Mouse (Mus musculus): ENCODE data around the gene Gabarap. TPM values are rescaled to one million over a fixed set of nuclear protein-coding genes. Genes with fewer than 3 reads are reported as not detected.

The Gabarap gene
- polyA plus RNA-seq, 1 experiment from 2014 or later: 262 TPM

- H3K4me2 ChIP-seq: no peak overlapping the region
- no peaks in the 10 kb centered on the region for H3K9me3 ChIP-seq (replicated peaks)
- peaks cover 26% of the 10 kb centered on the region for H3K4me1 ChIP-seq (replicated peaks)
- ATAC-seq (ENCODE audit: insufficient read depth): no peak
- H3K27ac ChIP-seq (replicated peaks): no peak overlapping the region
- no peak overlapping the region for H3K4me3 ChIP-seq (replicated peaks)
- H3K36me3 ChIP-seq (replicated peaks): no peaks in the 10 kb centered on the region
- 87% methylated on average over 11 of the region's 11 CpGs for WGBS (ENCODE audit: insufficient replicate concordance)
- H3K27me3 ChIP-seq: peaks cover 34% of the 10 kb centered on the region
- H3K9ac ChIP-seq: no peak overlapping the region
These were observed 40.4 kb downstream of the Gabarap start for GRCm38 (mm10) chr11:70031321-70031670.

- Histone ChIP-seq H3K27ac (replicated peaks) (no peak overlapping the region), H3K9ac (no peak overlapping the region), H3K4me3 (replicated peaks) (no peak overlapping the region), H3K27me3 (no peaks in the 10 kb centered on the region), H3K4me1 (replicated peaks) (no peaks in the 10 kb centered on the region), H3K4me2 (no peak overlapping the region), H3K36me3 (replicated peaks) (no peaks in the 10 kb centered on the region), H3K9me3 (replicated peaks) (no peaks in the 10 kb centered on the region)
- 49% methylated on average over 7 of the region's 7 CpGs for WGBS (ENCODE audit: insufficient replicate concordance)
- no peak for ATAC-seq (ENCODE audit: insufficient read depth)
These were observed 47.2 kb downstream of the Gabarap start for GRCm38 (mm10) chr11:70038174-70038573.

GRCm38 (mm10) chr11:70039631-70040030 lies 48.7 kb downstream of the Gabarap start:
- H3K9me3 ChIP-seq (replicated peaks): no peaks in the 10 kb centered on the region
- H3K4me3 ChIP-seq (replicated peaks): no peak overlapping the region
- no peaks in the 10 kb centered on the region for H3K27me3 ChIP-seq
- WGBS (ENCODE audit: insufficient replicate concordance): 76% methylated on average over 10 of the region's 10 CpGs
- H3K36me3 ChIP-seq (replicated peaks): no peaks in the 10 kb centered on the region
- H3K27ac ChIP-seq (replicated peaks): no peak overlapping the region
- no peaks in the 10 kb centered on the region for H3K4me1 ChIP-seq (replicated peaks)
- H3K4me2 ChIP-seq: no peak overlapping the region
- no peak for ATAC-seq (ENCODE audit: insufficient read depth)
- H3K9ac ChIP-seq: no peak overlapping the region

GRCm38 (mm10) chr11:70040184-70040583 lies 49.2 kb downstream of the Gabarap start:
- no peaks in the 10 kb centered on the region for H3K4me1 ChIP-seq (replicated peaks)
- no peaks in the 10 kb centered on the region for H3K9me3 ChIP-seq (replicated peaks)
- no peak overlapping the region for H3K27ac ChIP-seq (replicated peaks)
- ATAC-seq (ENCODE audit: insufficient read depth): no peak
- H3K4me2 ChIP-seq: no peak overlapping the region
- H3K27me3 ChIP-seq: no peaks in the 10 kb centered on the region
- no peak overlapping the region for H3K4me3 ChIP-seq (replicated peaks)
- no peaks in the 10 kb centered on the region for H3K36me3 ChIP-seq (replicated peaks)
- H3K9ac ChIP-seq: no peak overlapping the region
- 58% methylated on average over 7 of the region's 7 CpGs for WGBS (ENCODE audit: insufficient replicate concordance)

- no peak for ATAC-seq (ENCODE audit: insufficient read depth)
- Histone ChIP-seq H3K36me3 (replicated peaks) (no peaks in the 10 kb centered on the region), H3K4me2 (no peak overlapping the region), H3K9me3 (replicated peaks) (no peaks in the 10 kb centered on the region), H3K4me1 (replicated peaks) (no peaks in the 10 kb centered on the region), H3K27me3 (no peaks in the 10 kb centered on the region), H3K27ac (replicated peaks) (no peak overlapping the region), H3K9ac (no peak overlapping the region), H3K4me3 (replicated peaks) (no peak overlapping the region)
- 80% methylated on average over 23 of the region's 23 CpGs for WGBS (ENCODE audit: insufficient replicate concordance)
These were observed 51.6 kb downstream of the Gabarap start for GRCm38 (mm10) chr11:70042309-70043085.

GRCm38 (mm10) chr11:70043665-70044064 lies 52.7 kb downstream of the Gabarap start:
- H3K4me2 ChIP-seq: no peak overlapping the region
- H3K36me3 ChIP-seq (replicated peaks): no peaks in the 10 kb centered on the region
- H3K27ac ChIP-seq (replicated peaks): no peak overlapping the region
- no peak overlapping the region for H3K9ac ChIP-seq
- H3K9me3 ChIP-seq (replicated peaks): no peaks in the 10 kb centered on the region
- H3K27me3 ChIP-seq: no peaks in the 10 kb centered on the region
- no peaks in the 10 kb centered on the region for H3K4me1 ChIP-seq (replicated peaks)
- WGBS (ENCODE audit: insufficient replicate concordance): 84% methylated on average over 7 of the region's 7 CpGs
- no peak for ATAC-seq (ENCODE audit: insufficient read depth)
- no peak overlapping the region for H3K4me3 ChIP-seq (replicated peaks)

MicroRNAs encoded within 50 kb of the gene (microRNA counts, 519-probe panel; counts per million panel counts)
- not detected for microRNA mmu-miR-324-3p
- 2,943 counts per million, percentile 59 among the panel's probes with 10 or more counts for microRNA mmu-miR-324-5p

Small RNA genes within 50 kb of the gene (microRNA-seq; reads per million reads assigned to microRNA genes)
- not detected for gene Gm44349
- gene Mir324: 2,107 reads per million, percentile 83 among the genes with 10 or more reads in this experiment

Other genes starting within 250 kb of the Gabarap start
- gene Polr2a, start 232.5 kb upstream of the Gabarap start, polyA plus RNA-seq (2015; fragmentation: Nextera tagmentation; extraction: Ambion mirVana): 10.2 and 10.4 TPM in 2 replicates
- gene Slc35g3, start 229.2 kb upstream of the Gabarap start, polyA plus RNA-seq (2015; fragmentation: Nextera tagmentation; extraction: Ambion mirVana): not detected in 2 replicates
- gene Zbtb4, start 225.2 kb upstream of the Gabarap start, polyA plus RNA-seq (2015; fragmentation: Nextera tagmentation; extraction: Ambion mirVana): 0.43 and 0.92 TPM in 2 replicates
- 0.84 and 1.3 TPM in 2 replicates for gene Chrnb1, start 195.2 kb upstream of the Gabarap start, polyA plus RNA-seq (2015; fragmentation: Nextera tagmentation; extraction: Ambion mirVana)
- gene Fgf11, start 189.3 kb upstream of the Gabarap start, polyA plus RNA-seq (2015; fragmentation: Nextera tagmentation; extraction: Ambion mirVana): 0.16 and 0.18 TPM in 2 replicates
- 0.69 and 0.94 TPM in 2 replicates for gene Tmem102, start 185.5 kb upstream of the Gabarap start, polyA plus RNA-seq (2015; fragmentation: Nextera tagmentation; extraction: Ambion mirVana)
- not detected in 2 replicates for gene Gm39566, start 175.8 kb upstream of the Gabarap start, polyA plus RNA-seq (2015; fragmentation: Nextera tagmentation; extraction: Ambion mirVana)
- gene Spem2, start 172.7 kb upstream of the Gabarap start, polyA plus RNA-seq (2015; fragmentation: Nextera tagmentation; extraction: Ambion mirVana): not detected in 2 replicates
- gene Spem1, start 169.0 kb upstream of the Gabarap start, polyA plus RNA-seq (2015; fragmentation: Nextera tagmentation; extraction: Ambion mirVana): not detected in 2 replicates
- gene Nlgn2, start 153.4 kb upstream of the Gabarap start, polyA plus RNA-seq (2015; fragmentation: Nextera tagmentation; extraction: Ambion mirVana): 0.54 and 0.64 TPM in 2 replicates
- 336 and 387 TPM in 2 replicates for gene Tmem256, start 152.6 kb upstream of the Gabarap start, polyA plus RNA-seq (2015; fragmentation: Nextera tagmentation; extraction: Ambion mirVana)
- gene Plscr3, start 144.8 kb upstream of the Gabarap start, polyA plus RNA-seq (2015; fragmentation: Nextera tagmentation; extraction: Ambion mirVana): 26.1 and 28.0 TPM in 2 replicates
- 0.60 and 0.62 TPM in 2 replicates for gene Tnk1, start 132.4 kb upstream of the Gabarap start, polyA plus RNA-seq (2015; fragmentation: Nextera tagmentation; extraction: Ambion mirVana)
- gene Tmem95, start 113.1 kb upstream of the Gabarap start, polyA plus RNA-seq (2015; fragmentation: Nextera tagmentation; extraction: Ambion mirVana): not detected in 2 replicates
- gene Kctd11, start 109.7 kb upstream of the Gabarap start, polyA plus RNA-seq (2015; fragmentation: Nextera tagmentation; extraction: Ambion mirVana): 1.2 and 1.4 TPM in 2 replicates
- gene Acap1, start 95.6 kb upstream of the Gabarap start, polyA plus RNA-seq (2015; fragmentation: Nextera tagmentation; extraction: Ambion mirVana): 5.9 and 7.2 TPM in 2 replicates
- gene 2810408A11Rik, start 90.2 kb upstream of the Gabarap start, polyA plus RNA-seq (2015; fragmentation: Nextera tagmentation; extraction: Ambion mirVana): 0.89 and 1.0 TPM in 2 replicates
- gene Neurl4, start 90.1 kb upstream of the Gabarap start, polyA plus RNA-seq (2015; fragmentation: Nextera tagmentation; extraction: Ambion mirVana): 2.7 and 3.1 TPM in 2 replicates
- 90.6 and 98.4 TPM in 2 replicates for gene Gps2, start 77.3 kb upstream of the Gabarap start, polyA plus RNA-seq (2015; fragmentation: Nextera tagmentation; extraction: Ambion mirVana)
- gene Eif5a, start 69.2 kb upstream of the Gabarap start, polyA plus RNA-seq (2015; fragmentation: Nextera tagmentation; extraction: Ambion mirVana): 1,245 and 1,257 TPM in 2 replicates
- not detected in 2 replicates for gene Ybx2, start 55.3 kb upstream of the Gabarap start, polyA plus RNA-seq (2015; fragmentation: Nextera tagmentation; extraction: Ambion mirVana)
- gene Slc2a4, start 43.0 kb upstream of the Gabarap start, polyA plus RNA-seq (2015; fragmentation: Nextera tagmentation; extraction: Ambion mirVana): 19.9 and 22.1 TPM in 2 replicates
- gene Cldn7, start 26.4 kb upstream of the Gabarap start, polyA plus RNA-seq (2015; fragmentation: Nextera tagmentation; extraction: Ambion mirVana): 4.5 and 6.6 TPM in 2 replicates
- 8.9 and 11.9 TPM in 2 replicates for gene Ctdnep1, start 10.0 kb upstream of the Gabarap start, polyA plus RNA-seq (2015; fragmentation: Nextera tagmentation; extraction: Ambion mirVana)
- 58.1 and 60.5 TPM in 2 replicates for gene Elp5, start 8.6 kb upstream of the Gabarap start, polyA plus RNA-seq (2015; fragmentation: Nextera tagmentation; extraction: Ambion mirVana)
- gene Phf23, start 4.6 kb downstream of the Gabarap start, polyA plus RNA-seq (2015; fragmentation: Nextera tagmentation; extraction: Ambion mirVana): 23.1 and 24.0 TPM in 2 replicates
- gene Dvl2, start 9.5 kb downstream of the Gabarap start, polyA plus RNA-seq (2015; fragmentation: Nextera tagmentation; extraction: Ambion mirVana): 5.3 and 5.5 TPM in 2 replicates
- 111 and 124 TPM in 2 replicates for gene Acadvl, start 24.3 kb downstream of the Gabarap start, polyA plus RNA-seq (2015; fragmentation: Nextera tagmentation; extraction: Ambion mirVana)
- gene Dlg4, start 25.8 kb downstream of the Gabarap start, polyA plus RNA-seq (2015; fragmentation: Nextera tagmentation; extraction: Ambion mirVana): 0.63 and 0.93 TPM in 2 replicates
- 6.8 and 7.3 TPM in 2 replicates for gene Asgr1, start 62.9 kb downstream of the Gabarap start, polyA plus RNA-seq (2015; fragmentation: Nextera tagmentation; extraction: Ambion mirVana)
- gene Asgr2, start 101.5 kb downstream of the Gabarap start, polyA plus RNA-seq (2015; fragmentation: Nextera tagmentation; extraction: Ambion mirVana): 10.7 and 13.0 TPM in 2 replicates
- gene Mgl2, start 139.2 kb downstream of the Gabarap start, polyA plus RNA-seq (2015; fragmentation: Nextera tagmentation; extraction: Ambion mirVana): 2.6 and 2.9 TPM in 2 replicates
- 0.39 and 0.60 TPM in 2 replicates for gene Clec10a, start 165.1 kb downstream of the Gabarap start, polyA plus RNA-seq (2015; fragmentation: Nextera tagmentation; extraction: Ambion mirVana)
- 1.6 and 1.7 TPM in 2 replicates for gene Slc16a11, start 221.6 kb downstream of the Gabarap start, polyA plus RNA-seq (2015; fragmentation: Nextera tagmentation; extraction: Ambion mirVana)
- 3.5 and 4.4 TPM in 2 replicates for gene Slc16a13, start 229.9 kb downstream of the Gabarap start, polyA plus RNA-seq (2015; fragmentation: Nextera tagmentation; extraction: Ambion mirVana)
- 2.1 and 2.2 TPM in 2 replicates for gene Bcl6b, start 238.7 kb downstream of the Gabarap start, polyA plus RNA-seq (2015; fragmentation: Nextera tagmentation; extraction: Ambion mirVana)
- 57.1 and 62.2 TPM in 2 replicates for gene 0610010K14Rik, start 246.8 kb downstream of the Gabarap start, polyA plus RNA-seq (2015; fragmentation: Nextera tagmentation; extraction: Ambion mirVana)
- 5.2 and 5.3 TPM in 2 replicates for gene Gm21988, start 248.7 kb downstream of the Gabarap start, polyA plus RNA-seq (2015; fragmentation: Nextera tagmentation; extraction: Ambion mirVana)
- gene Rnasek, start 248.7 kb downstream of the Gabarap start, polyA plus RNA-seq (2015; fragmentation: Nextera tagmentation; extraction: Ambion mirVana): 146 and 150 TPM in 2 replicates